Mouse (Mus musculus) forebrain, postnatal 0 days (tissue): Measurements from ENCODE around the gene Zdhhc14. TPM values are rescaled to one million over a fixed set of nuclear protein-coding genes. Genes with fewer than 3 reads are reported as not detected.

Source experiments
- ATAC-seq: fragments of 200-750 bp; cut with Nextera tagmentation; 2 replicates; pipeline ENCODE4 v1.8.0; 2017; ENCODE audit warnings: mild to moderate bottlenecking, moderate library complexity
- DNase-seq: peaks from one replicate; pipeline ENCODE4 v3.0.0-alpha.2; 2015
- H3K27ac ChIP-seq: fragments of 300-500 bp; sonication (generic); 2 replicates; pipeline ENCODE4 v1.5.1; 2014; ENCODE audit warnings: low read depth, mild to moderate bottlenecking, antibody characterized with exemption, low read length, moderate library complexity, mixed read lengths
- H3K27me3 ChIP-seq: fragments of 300-500 bp; sonication (generic); 2 replicates; pipeline ENCODE4 v1.6.1; 2014; ENCODE audit warnings: mild to moderate bottlenecking, low read length, mixed read lengths; ENCODE audit not compliant: insufficient read depth
- H3K36me3 ChIP-seq: fragments of 300-500 bp; sonication (generic); 2 replicates; pipeline ENCODE4 v1.6.1; 2014; ENCODE audit warnings: mild to moderate bottlenecking, moderate library complexity; ENCODE audit not compliant: insufficient read depth
- H3K4me1 ChIP-seq: fragments of 300-500 bp; sonication (generic); 2 replicates; pipeline ENCODE4 v1.6.1; 2014; ENCODE audit warnings: antibody characterized with exemption; ENCODE audit not compliant: insufficient read depth
- H3K4me2 ChIP-seq: fragments of 300-500 bp; sonication (generic); 2 replicates; pipeline ENCODE4 v1.6.1; 2014; ENCODE audit warnings: low read depth, mild to moderate bottlenecking, moderate library complexity
- H3K4me3 ChIP-seq: fragments of 300-500 bp; sonication (generic); 2 replicates; pipeline ENCODE4 v1.5.1; 2014; ENCODE audit warnings: low read depth, low read length, mixed read lengths
- H3K9ac ChIP-seq: fragments of 300-500 bp; sonication (generic); 2 replicates; pipeline ENCODE4 v1.6.1; 2014; ENCODE audit warnings: mild to moderate bottlenecking
- H3K9me3 ChIP-seq: fragments of 300-500 bp; sonication (generic); 2 replicates; pipeline ENCODE4 v1.6.1; 2016; ENCODE audit warnings: low read length
- CTCF ChIP-seq: sonication (generic); IDR thresholded peaks from 2 replicates; pipeline ENCODE4 v1.5.1; 2016; ENCODE audit warnings: antibody characterized with exemption, control low read depth, low read depth
- whole genome bisulfite sequencing: fragments of 180-500 bp; shearing (Covaris S2); extraction: QIAGEN DNeasy Blood & Tissue Kit; methylation state at CpG from one replicate; pipeline ENCODE4 v1.1.7; 2014; 5-methylcytosine and 5-hydroxymethylcytosine counted together
- polyA plus RNA-seq: library from polyadenylated mRNA; unstranded; fragments of >200 nt; fragmentation: Nextera tagmentation; extraction: Ambion mirVana; gene quantifications from 2 replicates; pipeline ENCODE4 v1.2.1, GENCODE M21; 2015
- total RNA-seq: library from RNA; depleted of rRNA; stranded (reverse); fragments of >200 nt; gene quantifications from 2 replicates; pipeline ENCODE4 v1.2.3, GENCODE M21; 2014

The Zdhhc14 gene
- total and polyA plus RNA-seq, 2 experiments from 2014 or later, result 9.9 to 16.7 TPM

DNA sequence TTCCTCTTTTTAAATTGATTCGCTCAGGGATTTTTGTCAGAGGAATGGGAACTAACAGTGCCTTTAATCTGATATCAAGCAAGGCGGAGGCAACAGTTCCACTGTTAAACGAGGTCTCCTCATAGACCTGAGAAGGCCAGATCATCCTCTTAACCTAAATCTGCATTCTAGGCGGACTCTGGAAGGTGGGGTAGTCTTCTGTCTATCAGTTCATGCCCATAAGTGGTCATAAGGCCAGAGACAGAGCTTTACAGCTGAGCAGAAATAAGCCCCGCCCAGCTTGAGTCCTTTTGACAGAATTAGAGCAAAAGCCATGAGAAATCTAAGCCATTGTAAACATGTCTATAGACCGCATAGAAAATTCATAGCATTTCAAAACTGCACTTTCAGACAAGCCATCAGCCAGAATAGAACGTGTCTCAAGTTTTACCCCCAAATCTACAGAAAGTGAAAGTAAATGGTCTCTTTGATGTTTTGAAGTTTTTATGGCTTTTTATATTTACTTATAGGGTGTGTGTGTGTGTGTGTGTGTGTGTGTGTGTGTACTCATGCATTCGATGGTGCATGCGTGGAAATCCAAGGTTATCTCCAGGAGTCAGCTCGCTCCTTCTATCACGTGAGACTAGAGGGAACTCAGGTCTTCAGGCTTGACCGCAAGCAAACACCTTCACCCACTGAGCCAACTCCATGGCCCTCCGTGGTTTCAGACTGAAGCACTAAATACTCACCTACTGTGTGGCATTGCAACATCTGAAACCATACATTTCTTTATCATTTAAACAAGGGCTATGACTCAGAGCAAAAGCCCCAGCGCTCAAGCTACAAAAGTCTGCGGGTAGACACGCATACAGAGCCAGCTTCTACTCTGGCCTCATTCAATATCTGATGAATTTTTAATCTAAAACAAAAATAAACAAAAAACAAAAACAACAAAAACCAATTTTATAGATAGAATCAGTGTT is 255.5 kb downstream of the Zdhhc14 start:
- no peaks in the 10 kb centered on the region for H3K27me3 ChIP-seq
- 0 out of 2 replicates have a peak, but pooled peaks cover 3% of the 10 kb centered on the region for H3K4me1 ChIP-seq
- H3K27ac ChIP-seq, result no peak overlapping the region
- no peak overlapping the region for H3K4me2 ChIP-seq
- no peaks in the 10 kb centered on the region for H3K36me3 ChIP-seq
- 77% methylated on average over 16 of the region's 16 CpGs for WGBS
- H3K9ac ChIP-seq, result no peak overlapping the region
- no peaks in the 10 kb centered on the region for H3K9me3 ChIP-seq
- no peak overlapping the region for H3K4me3 ChIP-seq
- no peak for TF ChIP-seq CTCF
- DNase-seq, result no peak
- ATAC-seq, result no peak

DNA sequence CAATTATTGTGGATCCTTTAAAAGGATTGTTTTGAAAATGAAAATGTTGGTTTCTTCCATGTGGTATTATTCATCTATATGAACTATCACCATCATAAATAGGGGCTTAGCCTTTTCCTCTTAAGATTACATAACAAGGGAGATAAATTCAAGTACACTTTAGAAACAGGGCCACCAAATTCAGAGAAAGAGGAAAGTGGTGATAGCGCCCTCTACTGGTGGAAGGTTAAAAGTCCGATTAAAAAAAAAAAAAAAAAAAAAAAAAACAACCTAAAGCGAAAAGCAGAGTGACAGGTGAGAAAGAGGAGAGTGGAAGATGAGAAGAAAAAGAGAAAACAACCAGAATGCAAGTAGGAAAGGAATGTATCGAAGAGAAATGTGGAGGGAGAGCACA is 256.1 kb downstream of the Zdhhc14 start:
- DNase-seq, result peak; percentile 76
- WGBS, result 4% methylated on average over 4 of the region's 4 CpGs
- TF ChIP-seq CTCF, result peak; percentile 78
- Histone ChIP-seq H3K4me2 (no peak overlapping the region), H3K27me3 (no peaks in the 10 kb centered on the region), H3K4me3 (no peak overlapping the region), H3K36me3 (no peaks in the 10 kb centered on the region), H3K9me3 (no peaks in the 10 kb centered on the region), H3K4me1 (0 out of 2 replicates have a peak, but pooled peaks cover 4% of the 10 kb centered on the region), H3K9ac (no peak overlapping the region), H3K27ac (no peak overlapping the region)
- no peak for ATAC-seq

DNA sequence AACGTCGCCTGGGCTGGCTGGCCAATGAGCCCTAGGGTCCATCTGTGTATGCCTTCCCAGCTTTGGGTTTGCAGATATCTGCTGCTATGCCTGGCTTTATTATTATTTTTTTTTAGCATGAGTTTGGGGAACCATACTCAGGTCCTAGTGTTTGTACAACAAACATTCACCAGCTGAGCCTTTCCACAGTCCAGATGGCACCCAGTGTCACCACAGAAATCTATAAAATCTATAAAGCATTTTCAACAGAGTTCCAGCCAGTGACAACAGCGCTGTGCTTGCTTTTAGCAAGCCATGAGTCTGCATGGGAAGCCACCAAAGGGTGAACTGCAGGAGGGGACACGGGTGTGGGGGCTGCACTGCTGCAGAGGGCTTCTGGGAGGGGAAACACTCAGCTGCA is 257.9 kb downstream of the Zdhhc14 start:
- no peak for TF ChIP-seq CTCF
- Histone ChIP-seq H3K27ac (no peak overlapping the region), H3K4me2 (no peak overlapping the region), H3K4me1 (0 out of 2 replicates have a peak, but pooled peaks cover 4% of the 10 kb centered on the region), H3K4me3 (no peak overlapping the region), H3K9me3 (no peaks in the 10 kb centered on the region), H3K36me3 (no peaks in the 10 kb centered on the region), H3K27me3 (no peaks in the 10 kb centered on the region), H3K9ac (no peak overlapping the region)
- DNase-seq (no peak), ATAC-seq (no peak)
- WGBS, result 67% methylated on average over 4 of the region's 4 CpGs

DNA sequence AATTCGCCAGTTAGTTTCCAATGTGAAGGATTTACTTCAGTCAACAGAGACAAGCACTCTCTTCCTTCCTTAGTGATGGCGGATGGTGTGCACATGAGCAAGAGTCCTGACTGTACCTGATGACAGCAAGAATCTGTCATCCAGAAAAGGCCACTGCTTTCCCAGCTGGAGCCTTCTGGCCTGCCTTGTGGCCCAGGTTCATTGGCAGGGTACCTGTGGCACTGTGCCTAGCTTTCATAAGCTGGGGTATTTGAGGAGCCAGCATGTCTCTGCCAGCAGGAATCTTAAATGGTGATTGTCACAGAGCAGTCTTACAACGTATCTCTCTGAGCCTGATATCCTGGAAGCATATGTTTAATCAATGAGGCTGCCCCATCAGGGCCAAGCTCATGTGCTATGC is 258.7 kb downstream of the Zdhhc14 start:
- TF ChIP-seq CTCF, result no peak
- Histone ChIP-seq H3K9ac (no peak overlapping the region), H3K4me3 (no peak overlapping the region), H3K27ac (no peak overlapping the region), H3K27me3 (no peaks in the 10 kb centered on the region), H3K4me2 (no peak overlapping the region), H3K36me3 (no peaks in the 10 kb centered on the region), H3K9me3 (no peaks in the 10 kb centered on the region), H3K4me1 (0 out of 2 replicates have a peak, but pooled peaks cover 4% of the 10 kb centered on the region)
- no peak for ATAC-seq
- WGBS, result 57% methylated on average over 3 of the region's 3 CpGs
- DNase-seq, result no peak

DNA sequence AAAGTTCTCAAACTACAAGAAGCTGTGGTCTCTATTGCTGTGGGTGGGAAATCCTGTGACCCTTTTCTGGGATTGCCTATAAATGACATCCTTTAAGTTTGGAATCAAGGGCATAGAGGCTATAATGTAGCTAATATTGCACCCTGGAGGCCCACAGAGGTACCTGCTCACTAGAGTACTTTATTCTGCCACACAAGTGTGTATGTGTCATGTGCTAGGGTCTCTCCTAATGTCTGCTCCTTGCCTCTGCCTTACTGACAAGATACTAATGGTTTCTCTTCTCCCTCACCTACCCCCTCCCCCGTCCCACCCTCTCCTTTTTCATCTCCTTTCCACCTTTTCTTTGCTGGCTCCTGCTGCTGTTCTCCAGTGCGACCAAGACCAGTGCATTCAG is 260.0 kb downstream of the Zdhhc14 start:
- H3K27ac ChIP-seq, result no peak overlapping the region

DNA sequence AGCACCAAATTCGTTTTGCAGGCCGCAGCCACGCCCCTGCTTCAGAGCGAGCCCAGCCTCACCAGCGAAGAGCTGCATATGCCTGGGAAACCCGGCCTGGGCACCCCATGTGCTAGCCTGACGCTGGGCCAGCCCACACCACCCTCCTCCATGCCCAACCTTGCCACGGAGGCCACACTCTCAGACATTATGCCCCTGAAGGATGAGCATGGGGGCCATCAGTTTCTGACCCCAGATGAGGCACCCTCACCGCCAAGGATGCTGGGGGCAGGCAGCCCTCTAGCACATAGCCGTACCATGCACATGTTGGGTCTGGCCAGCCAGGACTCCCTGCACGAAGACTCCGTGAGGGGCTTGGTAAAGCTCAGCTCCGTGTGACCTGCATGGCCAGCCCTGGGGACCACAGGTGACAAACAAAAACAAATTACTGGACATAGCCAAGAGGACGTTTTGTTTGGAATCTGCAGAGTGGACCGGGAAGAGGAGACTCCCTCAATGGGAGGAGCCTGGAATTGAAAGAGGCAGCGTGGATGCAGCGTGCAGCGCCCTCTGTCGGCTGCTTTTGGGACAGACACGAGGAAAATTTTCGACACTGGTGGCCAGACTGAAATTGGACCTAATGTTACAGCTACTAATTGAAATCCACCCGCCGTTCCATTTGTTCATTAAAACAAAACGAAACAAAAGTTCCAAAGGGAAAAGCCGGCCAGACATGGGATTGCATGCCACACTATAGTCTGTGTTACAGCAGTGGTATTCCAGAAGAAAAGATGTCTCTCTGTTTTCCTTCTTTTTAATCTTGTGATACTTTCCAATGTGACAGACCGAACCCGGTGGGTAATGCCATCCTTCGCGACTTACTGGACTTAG is 260.6 kb downstream of the Zdhhc14 start:
- no peaks in the 10 kb centered on the region for H3K36me3 ChIP-seq
- H3K9ac ChIP-seq, result peak overlapping the region; percentile 55
- TF ChIP-seq CTCF, result peak; percentile 96
- peak overlapping the region; percentile 62 for H3K4me2 ChIP-seq
- H3K4me1 ChIP-seq, result 0 out of 2 replicates have a peak, but pooled peaks cover 4% of the 10 kb centered on the region
- H3K4me3 ChIP-seq, result peak overlapping the region; percentile 32
- ATAC-seq (peak; percentile 84), DNase-seq (peak; percentile 91)
- no peaks in the 10 kb centered on the region for H3K9me3 ChIP-seq
- no peak overlapping the region for H3K27ac ChIP-seq
- 6% methylated on average over 29 of the region's 29 CpGs for WGBS
- H3K27me3 ChIP-seq, result no peaks in the 10 kb centered on the region

More for the DNA sequence above, 260.0 kb downstream of the Zdhhc14 start:
- H3K4me2 ChIP-seq, result peak overlapping the region; percentile 62
- ATAC-seq (peak; percentile 57; the same call in 1 of the 2 replicates), DNase-seq (peak; percentile 10)
- WGBS, result 26% methylated on average over 2 of the region's 2 CpGs
- H3K9ac ChIP-seq, result no peak overlapping the region; the same call in 1 of the 2 replicates
- H3K36me3 ChIP-seq, result no peaks in the 10 kb centered on the region
- 0 out of 2 replicates have a peak, but pooled peaks cover 4% of the 10 kb centered on the region for H3K4me1 ChIP-seq
- no peaks in the 10 kb centered on the region for H3K9me3 ChIP-seq
- no peaks in the 10 kb centered on the region for H3K27me3 ChIP-seq
- H3K4me3 ChIP-seq, result peak overlapping the region; percentile 32; the same call in 1 of the 2 replicates
- TF ChIP-seq CTCF, result peak; percentile 27; the same call in 1 of the 2 replicates
